Mouse (Mus musculus): ENCODE measurements around the gene Dpyd. TPM values are rescaled to one million over a fixed set of nuclear protein-coding genes. Genes with fewer than 3 reads are reported as not detected.

Dpyd gene
- polyA plus RNA-seq, 1 experiment from 2014 or later: 2.3 TPM

- no peaks in the 10 kb centered on the region for H3K36me3 ChIP-seq
- H3K27me3 ChIP-seq (replicated peaks): no peaks in the 10 kb centered on the region
- 82% methylated on average over 2 of the region's 2 CpGs for WGBS (ENCODE audit: insufficient replicate concordance)
- no peak overlapping the region for H3K4me3 ChIP-seq
- H3K27ac ChIP-seq: no peak overlapping the region
- ATAC-seq: no peak
- H3K9ac ChIP-seq: no peak overlapping the region
- H3K4me1 ChIP-seq: no peaks in the 10 kb centered on the region
- no peak overlapping the region for H3K4me2 ChIP-seq
- H3K9me3 ChIP-seq (replicated peaks): no peaks in the 10 kb centered on the region
Measured at GRCm38 (mm10) chr3:119280671-119281070, 718.7 kb downstream of the Dpyd start.

GRCm38 (mm10) chr3:119314693-119315092 is 752.8 kb downstream of the Dpyd start:
- Histone ChIP-seq H3K27me3 (replicated peaks) (no peaks in the 10 kb centered on the region), H3K9ac (no peak overlapping the region), H3K4me1 (no peaks in the 10 kb centered on the region), H3K27ac (no peak overlapping the region), H3K36me3 (no peaks in the 10 kb centered on the region), H3K9me3 (replicated peaks) (no peaks in the 10 kb centered on the region), H3K4me3 (no peak overlapping the region), H3K4me2 (no peak overlapping the region)
- WGBS (ENCODE audit: insufficient replicate concordance): 63% methylated on average over 3 of the region's 3 CpGs
- no peak for ATAC-seq

GRCm38 (mm10) chr3:119329063-119329462 is 767.1 kb downstream of the Dpyd start:
- H3K9ac ChIP-seq: no peak overlapping the region
- H3K4me3 ChIP-seq: no peak overlapping the region
- no peaks in the 10 kb centered on the region for H3K36me3 ChIP-seq
- H3K9me3 ChIP-seq (replicated peaks): no peaks in the 10 kb centered on the region
- no peak for ATAC-seq
- H3K27ac ChIP-seq: no peak overlapping the region
- H3K4me2 ChIP-seq: no peak overlapping the region
- H3K27me3 ChIP-seq (replicated peaks): no peaks in the 10 kb centered on the region
- no peaks in the 10 kb centered on the region for H3K4me1 ChIP-seq
- 64% methylated on average over 7 of the region's 7 CpGs for WGBS (ENCODE audit: insufficient replicate concordance)

- no peak for ATAC-seq
- no peaks in the 10 kb centered on the region for H3K4me1 ChIP-seq
- no peak overlapping the region for H3K27ac ChIP-seq
- H3K27me3 ChIP-seq (replicated peaks): no peaks in the 10 kb centered on the region
- H3K9me3 ChIP-seq (replicated peaks): no peaks in the 10 kb centered on the region
- no peak overlapping the region for H3K4me2 ChIP-seq
- 48% methylated on average over 7 of the region's 7 CpGs for WGBS (ENCODE audit: insufficient replicate concordance)
- H3K36me3 ChIP-seq: no peaks in the 10 kb centered on the region
- no peak overlapping the region for H3K4me3 ChIP-seq
- no peak overlapping the region for H3K9ac ChIP-seq
Measured at GRCm38 (mm10) chr3:119333335-119334305, 771.7 kb downstream of the Dpyd start.

DNA sequence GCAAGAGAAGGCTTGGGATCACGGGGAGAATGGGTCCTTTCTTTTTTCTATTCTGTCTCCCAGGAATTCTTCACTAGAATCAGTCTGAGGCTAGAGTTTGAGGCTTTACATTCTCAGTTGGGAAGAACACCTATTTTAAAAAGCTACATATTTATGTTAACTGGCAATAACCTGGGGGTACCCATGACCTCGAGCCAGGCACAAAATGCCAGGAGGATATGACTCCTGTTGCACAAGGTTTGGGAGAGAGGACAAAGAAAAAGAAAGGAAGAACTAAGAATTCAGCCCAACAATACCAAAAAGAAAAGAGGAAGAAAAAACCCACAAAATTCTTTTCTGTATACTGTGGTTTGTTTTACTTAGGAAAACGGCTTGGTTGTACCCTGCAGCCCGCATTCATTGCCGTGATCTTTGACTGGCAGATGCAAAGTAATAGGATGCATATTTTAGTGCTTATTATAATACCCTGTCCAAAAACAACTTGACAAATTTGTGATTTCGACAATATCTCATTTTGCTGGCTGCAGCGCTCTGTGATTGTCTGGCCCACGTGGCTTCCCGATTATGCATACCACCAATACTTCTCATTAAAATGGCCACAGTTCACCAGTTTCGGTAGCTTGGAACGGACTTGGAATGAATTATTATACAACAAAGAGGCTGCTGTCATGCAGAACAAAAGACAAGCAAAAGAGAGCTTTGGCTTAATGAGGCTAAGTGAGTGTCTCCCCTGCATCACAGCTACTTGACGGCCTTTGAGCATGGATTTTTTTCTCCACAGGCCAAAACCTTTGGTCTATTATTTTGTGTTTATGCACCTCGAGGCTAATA is 799.8 kb downstream of the Dpyd start:
- WGBS (ENCODE audit: insufficient replicate concordance): 63% methylated on average over 13 of the region's 13 CpGs

DNA sequence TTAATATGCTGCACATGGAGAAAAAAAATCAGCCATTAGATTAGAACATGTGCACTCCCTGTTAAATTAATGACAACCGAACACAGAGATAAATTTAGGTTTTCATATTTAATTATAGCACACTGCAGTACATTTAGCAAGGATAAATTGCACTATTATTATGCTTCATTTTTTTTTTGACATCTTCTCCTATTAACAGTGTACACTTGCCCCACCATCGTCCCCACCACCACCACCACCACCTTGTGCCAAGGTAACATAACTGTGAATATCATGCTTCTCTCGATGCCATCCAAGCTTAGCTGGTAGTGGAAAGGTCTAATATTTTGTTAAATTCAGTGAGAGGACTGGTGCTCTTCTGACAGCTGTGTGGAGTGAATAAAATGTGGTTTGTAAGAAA is 800.5 kb downstream of the Dpyd start:
- 68% methylated on average over 3 of the region's 3 CpGs for WGBS (ENCODE audit: insufficient replicate concordance)
- no peaks in the 10 kb centered on the region for H3K27me3 ChIP-seq (replicated peaks)

More for the DNA sequence above, 799.8 kb downstream of the Dpyd start:
- no peaks in the 10 kb centered on the region for H3K9me3 ChIP-seq (replicated peaks)
- H3K36me3 ChIP-seq: no peaks in the 10 kb centered on the region
- no peak overlapping the region for H3K27ac ChIP-seq
- no peak for ATAC-seq
- no peak overlapping the region for H3K4me3 ChIP-seq
- H3K4me1 ChIP-seq: no peaks in the 10 kb centered on the region
- no peaks in the 10 kb centered on the region for H3K27me3 ChIP-seq (replicated peaks)
- H3K9ac ChIP-seq: no peak overlapping the region
- H3K4me2 ChIP-seq: no peak overlapping the region

GRCm38 (mm10) chr3:119368931-119369330 is 807.0 kb downstream of the Dpyd start:
- Histone ChIP-seq H3K4me3 (no peak overlapping the region), H3K4me1 (no peaks in the 10 kb centered on the region), H3K36me3 (no peaks in the 10 kb centered on the region), H3K4me2 (no peak overlapping the region), H3K27ac (no peak overlapping the region), H3K9ac (no peak overlapping the region), H3K9me3 (replicated peaks) (0 out of 2 replicates have a peak, but pooled peaks cover 3% of the 10 kb centered on the region), H3K27me3 (replicated peaks) (no peaks in the 10 kb centered on the region)
- WGBS (ENCODE audit: insufficient replicate concordance): 51% methylated on average over 2 of the region's 2 CpGs
- ATAC-seq: no peak

More for the DNA sequence above, 800.5 kb downstream of the Dpyd start:
- ATAC-seq: no peak
- H3K4me1 ChIP-seq: no peaks in the 10 kb centered on the region
- no peaks in the 10 kb centered on the region for H3K36me3 ChIP-seq
- H3K9ac ChIP-seq: no peak overlapping the region
- H3K4me2 ChIP-seq: no peak overlapping the region
- H3K27ac ChIP-seq: no peak overlapping the region
- no peaks in the 10 kb centered on the region for H3K9me3 ChIP-seq (replicated peaks)
- H3K4me3 ChIP-seq: no peak overlapping the region

DNA sequence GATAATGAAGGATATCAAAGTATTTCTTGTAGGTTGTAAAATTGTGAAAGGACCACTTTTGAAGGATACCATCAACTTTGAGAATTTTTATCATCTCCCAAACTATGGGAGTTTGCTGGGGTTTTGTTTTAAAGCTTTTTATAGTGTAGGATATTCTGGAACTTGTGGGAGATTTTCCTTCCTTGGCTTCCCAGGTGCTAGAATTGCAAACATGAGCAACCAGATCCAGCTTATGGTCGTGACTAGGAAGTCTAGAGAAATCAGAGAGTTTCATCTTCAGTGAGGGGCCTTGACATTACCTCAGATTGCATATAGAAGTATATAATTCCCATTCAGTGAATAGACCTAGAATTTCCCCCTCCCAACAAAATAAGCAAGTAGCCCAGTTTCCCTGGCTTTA is 819.2 kb downstream of the Dpyd start:
- Histone ChIP-seq H3K36me3 (no peaks in the 10 kb centered on the region), H3K4me1 (no peaks in the 10 kb centered on the region), H3K9me3 (replicated peaks) (no peaks in the 10 kb centered on the region; the same call in 1 of the 2 replicates), H3K27ac (no peak overlapping the region), H3K27me3 (replicated peaks) (no peaks in the 10 kb centered on the region), H3K4me2 (no peak overlapping the region), H3K9ac (no peak overlapping the region), H3K4me3 (no peak overlapping the region)
- no peak for ATAC-seq
- 35% methylated on average over 1 of the region's 1 CpGs for WGBS (ENCODE audit: insufficient replicate concordance)

DNA sequence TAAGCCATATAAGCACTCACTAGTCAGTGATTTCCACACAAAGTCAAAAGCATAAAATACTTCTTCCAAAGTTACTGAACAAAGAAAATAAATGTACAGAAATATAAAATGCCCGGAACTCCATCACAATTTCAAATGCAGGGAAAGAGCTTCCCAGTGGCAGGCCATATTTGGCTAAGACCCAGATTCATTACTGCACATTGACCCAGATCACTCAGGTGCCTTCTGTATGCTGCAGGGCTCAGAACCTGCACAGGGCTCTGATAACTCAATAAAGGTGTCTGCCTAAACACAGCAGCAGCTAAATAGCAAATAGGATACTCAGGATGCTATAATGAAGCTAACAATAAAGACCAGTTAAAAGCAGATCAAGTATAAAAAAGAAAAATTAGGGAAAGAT is 820.5 kb downstream of the Dpyd start:
- 79% methylated on average over 1 of the region's 1 CpGs for WGBS (ENCODE audit: insufficient replicate concordance)
- H3K4me3 ChIP-seq: no peak overlapping the region
- no peak for ATAC-seq
- H3K4me1 ChIP-seq: no peaks in the 10 kb centered on the region
- no peaks in the 10 kb centered on the region for H3K36me3 ChIP-seq
- no peaks in the 10 kb centered on the region; the same call in 1 of the 2 replicates for H3K9me3 ChIP-seq (replicated peaks)
- no peak overlapping the region for H3K9ac ChIP-seq
- H3K27ac ChIP-seq: no peak overlapping the region
- H3K27me3 ChIP-seq (replicated peaks): no peaks in the 10 kb centered on the region
- H3K4me2 ChIP-seq: no peak overlapping the region

GRCm38 (mm10) chr3:119387332-119388105 is 825.6 kb downstream of the Dpyd start:
- 75% methylated on average over 26 of the region's 26 CpGs for WGBS (ENCODE audit: insufficient replicate concordance)
- no peaks in the 10 kb centered on the region for H3K9me3 ChIP-seq (replicated peaks)
- no peak for ATAC-seq
- no peaks in the 10 kb centered on the region for H3K4me1 ChIP-seq
- H3K27ac ChIP-seq: no peak overlapping the region
- no peak overlapping the region for H3K9ac ChIP-seq
- H3K4me2 ChIP-seq: no peak overlapping the region
- no peak overlapping the region for H3K4me3 ChIP-seq
- no peaks in the 10 kb centered on the region for H3K36me3 ChIP-seq
- no peaks in the 10 kb centered on the region for H3K27me3 ChIP-seq (replicated peaks)

DNA sequence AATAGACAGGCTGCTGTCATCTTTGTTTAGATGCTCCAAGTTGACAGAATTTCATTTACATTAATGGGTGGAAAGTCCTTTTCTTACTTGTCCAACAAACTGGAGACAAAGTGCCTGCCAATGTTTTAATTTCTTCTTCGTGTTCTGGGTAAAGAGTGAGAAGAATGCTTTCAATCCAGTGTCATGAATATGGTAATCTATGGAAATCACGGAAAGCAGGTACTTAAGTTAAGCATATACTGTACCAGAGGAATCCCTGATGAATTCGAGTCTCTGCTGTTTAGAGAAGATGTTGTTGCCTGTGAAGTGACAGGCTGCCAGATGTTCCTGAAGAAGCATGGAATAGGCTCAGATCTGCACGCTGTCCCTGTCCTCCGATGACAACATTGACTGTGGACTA is 835.3 kb downstream of the Dpyd start:
- no peak overlapping the region for H3K4me3 ChIP-seq
- no peaks in the 10 kb centered on the region for H3K9me3 ChIP-seq (replicated peaks)
- H3K4me2 ChIP-seq: no peak overlapping the region
- H3K27me3 ChIP-seq (replicated peaks): no peaks in the 10 kb centered on the region
- WGBS (ENCODE audit: insufficient replicate concordance): 56% methylated on average over 5 of the region's 5 CpGs
- H3K36me3 ChIP-seq: no peaks in the 10 kb centered on the region
- ATAC-seq: no peak
- H3K9ac ChIP-seq: no peak overlapping the region
- no peaks in the 10 kb centered on the region for H3K4me1 ChIP-seq
- no peak overlapping the region for H3K27ac ChIP-seq
